Mouse (Mus musculus): ENCODE measurements around the gene Lrtm2. TPM values are rescaled to one million over a fixed set of nuclear protein-coding genes. Genes with fewer than 3 reads are reported as not detected.

The Lrtm2 gene
- total RNA-seq, 1 experiment from 2014 or later, result 0.48 TPM

DNA sequence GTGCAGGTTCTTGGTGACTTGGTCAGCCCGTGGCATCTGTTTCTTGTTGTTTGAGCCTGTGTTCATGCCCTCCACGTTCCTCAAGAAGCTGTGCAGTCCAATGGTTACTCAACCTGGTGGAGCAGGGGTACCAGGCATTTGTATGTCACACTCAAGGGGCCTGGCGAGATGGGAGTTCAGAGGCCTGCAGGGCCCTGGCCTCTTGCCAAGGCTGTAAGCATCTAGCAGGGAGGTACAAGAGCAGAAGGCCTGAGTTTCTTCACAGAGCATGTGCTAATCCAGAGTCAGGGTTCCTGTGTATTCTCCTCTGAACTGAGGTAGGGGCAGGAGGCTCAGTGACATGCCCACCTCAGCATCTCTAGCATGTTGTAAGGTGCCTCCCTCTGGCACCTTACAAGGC is 17.5 kb downstream of the Lrtm2 start:
- no peak for ATAC-seq (replicated peaks; ENCODE audit: insufficient number of reproducible peaks, low FRiP score, low TSS enrichment, poor library complexity, severe bottlenecking)

DNA sequence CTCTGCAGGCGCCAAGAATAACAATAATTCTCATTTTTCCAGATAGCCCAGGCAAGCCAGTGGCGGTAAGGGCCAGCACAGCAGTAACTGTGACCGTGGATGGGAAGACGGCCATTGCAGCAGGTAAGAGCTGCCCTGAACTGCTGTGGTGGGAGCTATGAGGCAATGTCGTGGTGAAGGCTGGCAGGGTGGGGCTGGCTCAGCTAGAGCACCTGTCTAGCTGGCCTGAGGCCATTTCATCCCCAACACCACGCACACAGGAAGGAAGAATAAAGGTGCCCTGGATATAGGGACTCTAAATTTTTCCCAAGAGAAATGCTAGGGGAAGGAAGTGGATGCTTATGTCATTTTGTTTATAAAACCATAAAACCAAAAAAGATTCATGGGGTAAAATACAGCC is 18.2 kb downstream of the Lrtm2 start:
- ATAC-seq (replicated peaks; ENCODE audit: insufficient number of reproducible peaks, low FRiP score, low TSS enrichment, poor library complexity, severe bottlenecking), result no peak

DNA sequence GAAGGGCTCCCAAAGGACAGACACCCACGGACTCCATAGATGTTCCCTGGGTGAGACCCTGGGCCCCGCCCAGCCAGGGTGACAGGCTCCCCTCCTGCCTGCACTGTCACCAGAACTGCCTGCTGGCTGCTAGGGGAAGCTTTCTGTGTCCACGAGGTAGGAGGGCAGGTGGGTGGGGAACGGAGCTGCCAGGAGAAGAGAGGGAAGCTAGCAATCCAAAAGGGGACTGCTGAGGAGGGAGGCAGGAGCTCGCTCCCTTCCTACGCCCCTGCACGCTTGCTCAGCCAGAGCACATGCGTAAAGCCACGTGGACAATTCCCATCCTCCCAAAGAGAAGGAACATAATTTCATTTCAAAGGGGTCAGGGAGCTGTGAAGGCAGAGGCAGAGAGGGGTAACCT is 20.4 kb downstream of the Lrtm2 start:
- no peak for ATAC-seq (replicated peaks; ENCODE audit: insufficient number of reproducible peaks, low FRiP score, low TSS enrichment, poor library complexity, severe bottlenecking)

DNA sequence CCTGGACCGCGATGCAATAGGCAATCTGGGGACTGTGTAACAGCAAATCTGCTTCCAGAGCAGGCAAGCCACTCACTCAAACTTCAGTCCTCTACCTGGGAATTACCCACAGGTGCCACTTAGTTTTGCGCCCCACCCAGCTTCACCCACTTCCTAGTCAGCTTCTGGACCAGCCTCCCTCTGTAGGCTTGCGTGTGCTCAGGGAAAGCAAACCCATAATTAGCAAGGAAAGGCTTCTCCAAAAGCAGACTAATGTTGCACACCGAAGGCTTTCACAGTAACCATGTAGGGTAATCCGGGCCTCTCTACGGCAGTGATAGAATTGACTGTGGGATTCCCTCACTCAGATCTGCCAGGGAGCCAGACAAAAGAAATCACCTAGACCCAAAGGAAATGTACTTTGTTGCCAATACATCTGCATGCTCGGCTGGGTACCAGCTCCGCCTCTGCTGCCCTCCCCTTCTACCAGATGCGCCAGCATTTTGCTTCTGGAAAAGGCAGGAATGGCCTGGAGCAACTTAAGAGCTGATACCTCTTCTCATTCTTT is 22.6 kb downstream of the Lrtm2 start:
- no peak for ATAC-seq (replicated peaks; ENCODE audit: insufficient number of reproducible peaks, low FRiP score, low TSS enrichment, poor library complexity, severe bottlenecking)

DNA sequence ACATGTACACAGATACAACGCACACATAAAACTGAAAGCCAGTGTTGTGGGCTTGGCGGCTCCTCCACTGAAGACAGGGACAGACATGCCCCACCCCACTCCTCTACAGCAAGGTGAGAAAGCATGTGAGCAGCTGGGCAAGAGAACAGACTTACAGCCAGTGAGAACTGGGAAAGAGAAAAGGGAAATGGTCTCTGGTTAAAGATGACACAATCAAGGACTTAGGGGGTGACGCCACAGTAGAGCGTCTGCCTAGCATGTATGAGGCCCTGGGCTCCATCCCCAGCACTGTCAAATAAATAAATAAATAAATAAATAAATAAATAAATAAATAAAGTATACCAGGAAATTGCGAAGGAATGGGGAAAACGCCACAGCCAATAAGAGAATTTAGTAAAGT is 27.2 kb downstream of the Lrtm2 start:
- no peak for ATAC-seq (replicated peaks; ENCODE audit: insufficient number of reproducible peaks, low FRiP score, low TSS enrichment, poor library complexity, severe bottlenecking)

DNA sequence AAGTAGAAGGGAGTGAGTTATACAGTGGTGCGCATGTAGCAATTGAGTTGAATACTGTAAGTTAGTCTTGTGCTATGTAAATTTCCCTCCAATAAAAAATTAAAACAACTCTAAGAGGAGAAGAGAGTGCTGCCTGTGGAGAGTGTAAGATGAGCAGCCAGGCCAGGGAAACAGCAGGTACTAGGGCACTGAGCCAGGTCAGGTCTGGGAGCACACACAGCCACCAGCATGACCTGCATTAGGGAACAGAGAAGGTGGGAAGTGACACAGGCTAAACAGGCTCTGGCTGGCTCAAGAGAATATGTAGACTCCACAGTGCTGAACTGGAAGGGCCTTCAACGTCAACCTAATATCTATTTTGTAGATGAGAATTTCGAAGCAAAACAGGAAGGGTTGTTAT is 29.3 kb downstream of the Lrtm2 start:
- ATAC-seq (replicated peaks; ENCODE audit: insufficient number of reproducible peaks, low FRiP score, low TSS enrichment, poor library complexity, severe bottlenecking), result no peak

DNA sequence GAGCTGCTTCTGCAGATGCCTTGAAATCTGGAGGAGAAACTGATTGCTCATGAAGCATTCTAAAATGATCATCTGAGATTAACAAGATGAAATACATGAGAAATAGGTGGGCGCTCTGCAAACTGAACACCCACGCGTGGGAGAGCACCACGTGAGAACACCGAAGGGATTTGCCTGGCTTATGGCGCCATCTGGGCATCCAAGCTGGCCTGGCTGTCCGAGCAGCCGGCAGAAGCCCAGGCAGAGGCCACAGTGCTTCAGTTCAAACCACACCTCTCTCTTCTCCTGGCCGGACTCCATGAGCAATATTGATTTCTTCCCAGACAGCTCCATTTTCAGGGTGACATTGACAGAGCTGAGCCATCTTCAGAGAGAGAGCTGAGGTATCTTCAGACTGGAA is 49.8 kb downstream of the Lrtm2 start:
- no peak for ATAC-seq (replicated peaks; ENCODE audit: insufficient number of reproducible peaks, low FRiP score, low TSS enrichment, poor library complexity, severe bottlenecking)

DNA sequence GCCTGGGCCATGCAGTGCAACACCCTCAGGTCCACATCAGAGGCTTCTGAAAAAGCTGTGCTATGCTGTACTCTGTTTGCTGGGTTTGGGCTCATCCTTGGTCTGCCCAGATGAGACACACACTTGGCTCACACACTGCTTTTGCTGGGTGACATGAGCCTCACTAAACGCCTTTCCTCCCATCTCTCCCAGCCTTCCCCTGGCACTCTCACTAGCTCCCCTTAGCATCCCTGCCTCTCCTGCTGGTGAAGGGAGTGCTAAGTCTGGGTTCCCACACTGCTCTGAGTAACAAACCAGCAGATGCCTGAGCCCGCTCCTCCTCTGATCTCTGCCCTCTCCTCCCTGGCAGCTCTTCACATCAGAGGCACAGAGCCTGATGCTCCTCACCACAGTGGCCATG is 53.9 kb downstream of the Lrtm2 start:
- ATAC-seq (replicated peaks; ENCODE audit: insufficient number of reproducible peaks, low FRiP score, low TSS enrichment, poor library complexity, severe bottlenecking), result no peak

Other genes starting within 250 kb of the Lrtm2 start
- 15.3 to 24.8 TPM (median 15.7 TPM) in 3 replicates for gene Dcp1b, start 155.5 kb downstream of the Lrtm2 start, total RNA-seq (2017)
- not detected in 3 replicates for gene Cacna1c, start 134.3 kb downstream of the Lrtm2 start, total RNA-seq (2017)
- gene Cacna2d4, start 94.2 kb downstream of the Lrtm2 start, total RNA-seq (2017), result 0.29 to 1.9 TPM (median 0.43 TPM) in 3 replicates
- 117 to 140 TPM (median 127 TPM) in 3 replicates for gene Adipor2, start 86.9 kb upstream of the Lrtm2 start, total RNA-seq (2017)
- gene Fbxl14, start 148.9 kb upstream of the Lrtm2 start, total RNA-seq (2017), result 36.9 to 41.1 TPM (median 37.0 TPM) in 3 replicates
- gene Wnt5b, start 213.6 kb upstream of the Lrtm2 start, total RNA-seq (2017), result 0.48 TPM in 1 of 3 replicates, not detected in the others

Measured in monocyte, adult 5-6 weeks (primary cell).